Mouse (Mus musculus): ENCODE measurements around the gene Gm19684.

DNA sequence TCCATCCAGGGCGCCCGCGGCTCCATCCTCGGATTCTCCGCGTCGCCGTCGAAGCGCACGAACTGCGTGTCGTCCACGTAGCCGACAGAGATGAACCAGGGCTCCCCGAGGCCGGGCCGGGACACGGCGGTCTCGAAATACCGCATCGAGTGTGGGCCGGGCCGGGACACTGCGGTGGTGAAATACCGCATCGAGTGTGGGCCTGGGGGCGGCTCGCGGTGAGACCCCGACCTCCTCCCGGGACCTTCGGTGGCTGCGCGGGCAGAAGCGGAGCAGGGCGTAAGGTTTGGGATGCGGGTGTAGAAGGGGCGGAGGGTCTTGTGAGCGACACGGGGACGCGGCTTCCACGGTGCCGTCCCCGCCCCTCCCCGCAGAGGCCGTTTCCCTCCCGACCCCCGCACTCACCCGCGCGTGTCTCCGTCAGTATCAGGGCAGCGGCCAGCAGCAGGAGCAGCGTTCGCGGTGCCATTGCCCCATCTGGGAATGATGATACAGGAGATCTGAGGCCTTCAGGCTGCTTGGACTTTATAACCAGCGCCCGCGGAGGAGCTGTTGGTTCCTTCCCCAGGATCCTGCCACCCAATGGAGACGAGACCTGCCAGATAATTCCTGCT is 46.7 kb downstream of the Gm19684 start, which contains the start of gene Gm8909:
- no peak for TF ChIP-seq POLR2A (IDR thresholded peaks at IDR 0.05; ENCODE audit: extremely low read depth, insufficient read depth, low read length)
- TF ChIP-seq CTCF (IDR thresholded peaks at IDR 0.05; ENCODE audit: low read depth, low read length) = no peak
